Mouse (Mus musculus) R1 (cell line): Measurements from ENCODE around the gene Fgd1.

Experiments used
- DNase-seq: peaks from one replicate; pipeline ENCODE4 v3.0.0-alpha.2; 2018; ENCODE audit warnings: low read depth, low spot score

Fgd1 gene

GRCm38 (mm10) chrX:151087418-151087817, 41.5 kb downstream of the Fgd1 start:
- DNase-seq = no peak

GRCm38 (mm10) chrX:151096171-151097058, 50.5 kb downstream of the Fgd1 start, which contains the start of gene Tsr2:
Gene Tsr2 (minus strand): TSS chrX:151096543.
- DNase-seq = peak; percentile 88

DNA sequence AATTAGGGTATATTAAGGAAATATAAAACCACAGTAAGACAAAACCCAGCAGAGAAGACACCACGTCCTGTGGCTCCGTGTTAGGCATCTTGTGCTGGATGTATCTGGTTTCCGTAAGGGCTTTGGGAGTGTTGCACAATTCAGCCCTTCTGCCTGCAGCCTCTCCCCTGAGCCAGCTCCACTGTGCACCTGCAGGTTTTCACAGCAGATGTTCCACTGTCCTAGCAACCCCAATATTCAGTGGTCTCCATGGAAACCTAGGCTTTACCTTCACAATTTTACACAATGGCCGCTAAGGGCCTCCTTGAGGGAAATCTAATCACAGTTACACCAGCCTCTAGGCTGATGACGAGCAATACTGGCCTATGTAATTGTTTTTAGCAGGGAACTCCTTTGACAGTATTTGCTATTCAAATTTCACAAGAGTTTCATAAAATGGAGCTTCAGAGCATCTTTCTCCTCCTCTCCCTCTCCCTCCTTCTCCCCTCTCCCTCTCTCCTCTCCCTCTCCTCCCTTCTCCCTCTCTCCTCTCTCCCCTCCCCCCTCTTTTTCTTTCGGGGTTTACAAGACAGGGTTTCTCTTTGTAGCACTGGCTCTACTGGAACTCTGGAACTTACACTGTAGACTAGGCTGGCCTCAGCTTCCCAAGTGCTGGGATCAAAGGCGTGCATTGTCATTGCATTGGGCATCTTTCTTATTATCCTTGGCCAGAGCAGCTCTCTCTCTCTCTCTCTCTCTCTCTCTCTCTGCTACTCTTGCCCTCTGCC, 61.5 kb downstream of the Fgd1 start:
- peak; percentile 31 for DNase-seq

DNA sequence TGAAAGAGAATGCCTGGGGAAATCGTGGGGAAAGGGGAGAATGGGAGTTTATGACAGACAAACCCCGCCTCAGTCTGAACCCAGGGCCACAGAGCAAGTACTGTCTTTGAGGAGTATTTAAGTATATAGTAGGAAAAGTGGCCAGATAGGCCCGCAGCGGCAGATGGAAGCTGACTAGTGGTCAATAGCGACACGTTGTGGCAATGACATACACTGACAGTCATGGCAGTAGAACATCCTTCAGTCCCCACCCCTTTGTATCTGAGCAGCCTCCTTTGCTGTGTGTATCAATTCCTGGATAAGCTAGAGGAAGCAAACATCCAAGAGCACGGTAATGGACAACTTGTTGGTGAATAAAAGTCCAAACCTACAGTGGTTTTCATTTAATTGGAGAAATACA, 70.8 kb downstream of the Fgd1 start:
- DNase-seq = peak; percentile 69

DNA sequence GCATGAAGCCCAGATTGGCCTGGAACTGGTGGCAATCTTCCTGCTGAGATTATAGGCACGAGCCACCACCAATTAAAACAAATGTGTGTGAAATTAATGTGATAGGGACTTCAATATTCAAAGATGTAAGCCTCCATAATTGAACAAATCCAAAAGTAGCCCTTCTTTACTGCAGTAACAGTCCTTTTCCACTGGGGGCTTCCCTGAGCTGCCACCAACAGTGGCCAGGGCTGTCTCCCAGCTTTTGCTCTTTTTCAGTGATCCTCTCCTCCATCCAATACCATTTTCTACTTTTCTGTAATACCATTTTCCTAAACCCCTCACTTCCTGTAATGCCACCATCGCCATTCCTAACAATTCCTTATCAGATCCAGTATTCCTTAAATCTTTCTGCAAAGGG, 71.5 kb downstream of the Fgd1 start:
- DNase-seq = peak; percentile 39

DNA sequence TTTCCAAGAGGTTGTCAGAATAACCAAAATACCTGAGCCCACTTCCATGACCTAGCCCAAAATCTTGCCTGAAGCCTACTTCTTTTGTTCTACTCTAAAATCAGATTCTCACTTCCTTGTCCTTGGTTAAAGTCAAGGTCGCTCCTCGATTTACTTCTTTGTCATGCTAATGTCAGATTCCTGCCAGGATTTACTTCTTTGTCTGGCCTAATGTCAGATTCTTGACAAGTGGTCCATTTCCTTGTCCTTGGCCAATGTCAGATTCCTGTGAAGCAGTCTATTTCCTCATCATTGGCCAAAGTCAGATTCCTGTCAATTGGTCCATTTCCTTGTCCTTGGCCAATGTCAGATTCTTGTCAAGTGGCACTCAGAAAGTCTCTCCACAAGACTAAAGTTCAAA, 78.0 kb downstream of the Fgd1 start:
- peak; percentile 98 for DNase-seq

DNA sequence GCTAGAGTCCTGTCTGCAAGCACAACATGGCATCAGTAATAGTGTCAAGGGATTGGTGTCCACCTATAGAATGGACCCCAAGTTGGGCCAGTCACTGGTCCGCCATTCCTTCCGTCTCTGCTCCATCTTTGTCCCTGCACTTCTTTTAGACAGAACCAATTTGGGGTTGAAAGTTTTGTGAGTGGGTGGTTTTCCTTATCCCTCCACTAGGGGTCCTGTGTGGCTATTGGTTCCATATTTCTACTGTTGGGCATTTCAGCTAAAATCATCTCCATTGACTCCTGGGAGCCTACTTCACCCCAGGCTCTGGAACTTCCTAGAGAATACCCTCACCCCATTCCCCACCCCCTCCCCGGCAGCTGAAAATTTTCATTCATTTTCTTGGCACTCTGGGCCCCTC, 84.5 kb downstream of the Fgd1 start:
- peak; percentile 51 for DNase-seq

DNA sequence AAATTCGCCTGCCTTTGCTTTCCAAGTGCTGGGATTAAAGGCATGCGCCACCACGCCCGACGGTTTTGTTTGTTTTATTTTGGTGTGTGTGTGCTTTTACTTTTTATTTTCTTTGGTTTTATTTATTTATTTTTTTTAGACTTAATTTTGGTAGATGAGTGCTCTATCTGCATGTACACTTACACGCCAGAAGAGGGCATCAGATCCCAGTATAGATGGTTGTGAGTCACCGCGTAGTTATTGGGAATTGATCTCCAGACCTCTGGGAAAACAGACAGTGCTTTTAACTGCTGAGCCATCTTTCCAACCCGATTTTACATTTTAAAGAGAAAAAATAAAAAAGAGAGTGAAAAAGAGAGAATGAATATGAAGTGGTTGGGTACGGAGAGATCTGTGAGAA, 86.8 kb downstream of the Fgd1 start:
- DNase-seq = peak; percentile 61
